Mouse (Mus musculus): ENCODE measurements around the gene Dyrk4. TPM values are rescaled to one million over a fixed set of nuclear protein-coding genes. Genes with fewer than 3 reads are reported as not detected.

Dyrk4 gene
- polyA plus RNA-seq (2017; shearing (Covaris generic)) = not detected

DNA sequence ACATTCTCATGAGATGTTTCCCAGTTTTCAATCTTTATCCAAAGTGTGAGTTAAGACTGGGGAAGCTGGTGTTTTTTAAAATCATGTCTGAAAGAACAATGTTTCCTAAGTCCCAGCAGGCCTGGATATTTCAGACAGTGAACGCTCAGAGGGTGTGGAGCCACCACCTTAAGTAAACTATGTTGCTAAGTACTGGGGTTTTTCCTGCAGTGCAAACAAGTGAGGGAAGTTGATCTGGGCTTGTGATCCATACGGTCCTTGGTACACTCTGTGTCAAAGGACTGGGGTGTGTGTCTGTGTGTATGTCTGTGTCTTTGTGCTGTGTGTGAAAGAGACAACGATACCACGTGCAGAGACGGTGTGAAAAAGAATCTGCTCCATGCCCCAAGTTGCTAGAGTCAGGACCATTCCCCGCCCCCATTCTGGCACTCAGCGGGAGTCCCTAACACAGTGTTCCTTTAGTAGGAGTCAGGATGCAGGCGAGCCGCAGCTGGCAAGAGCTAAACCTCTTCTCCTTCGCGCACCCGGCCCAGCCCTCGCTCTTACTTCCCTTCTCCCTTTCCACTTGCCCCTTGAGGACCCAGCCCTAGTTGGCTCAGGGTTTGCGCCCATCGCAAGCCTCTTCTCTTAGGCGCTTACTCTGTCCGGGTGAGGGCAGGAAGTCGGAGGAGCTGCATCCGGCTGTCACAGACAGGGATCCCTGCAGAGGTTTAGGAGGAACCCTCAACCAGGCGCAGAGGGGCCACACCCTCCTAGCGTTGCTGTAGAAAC is at the start of gene Dyrk4:
Gene Dyrk4 (minus strand): TSS at position 729 of the 771 bp plus-strand sequence.

DNA sequence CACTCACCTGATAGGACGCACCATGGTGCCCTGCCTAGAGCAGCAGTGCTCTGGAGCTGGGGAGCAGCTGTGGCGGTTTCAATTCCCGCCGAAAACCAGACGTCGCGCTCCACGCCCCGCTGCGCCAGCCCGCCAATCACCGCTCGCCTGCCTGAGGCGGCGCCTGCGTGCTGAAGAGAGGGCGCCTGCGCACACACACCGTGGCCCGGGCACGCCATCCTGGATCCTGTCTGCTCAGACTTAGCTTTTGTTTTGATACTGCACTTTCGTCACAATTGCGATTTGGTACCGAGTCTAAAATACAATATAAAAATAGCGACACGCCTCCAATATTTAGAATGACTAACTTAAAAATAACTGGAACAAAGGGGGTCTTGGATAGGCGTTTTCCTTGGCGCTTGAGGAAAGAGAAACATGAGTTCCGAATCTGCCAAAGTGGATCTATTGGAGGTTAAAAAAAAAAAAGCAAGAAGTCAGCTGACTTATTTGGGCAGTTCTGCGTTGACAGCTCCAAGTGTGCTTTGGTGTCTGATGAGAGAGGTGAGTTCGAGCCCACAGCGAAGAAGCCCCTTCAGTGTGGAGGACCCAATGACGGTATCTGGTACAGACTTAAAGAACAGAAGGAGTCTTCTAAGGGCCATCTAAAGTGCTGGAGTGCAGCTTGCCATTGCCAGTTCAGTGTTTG is 18.0 kb upstream of the Dyrk4 start, which contains the start of the genes Rad51ap1 and D6Wsu163e:
Gene Rad51ap1 (minus strand): TSS at position 101 of the 685 bp plus-strand sequence.
Gene D6Wsu163e (plus strand): TSS at position 476 of the 685 bp plus-strand sequence.

DNA sequence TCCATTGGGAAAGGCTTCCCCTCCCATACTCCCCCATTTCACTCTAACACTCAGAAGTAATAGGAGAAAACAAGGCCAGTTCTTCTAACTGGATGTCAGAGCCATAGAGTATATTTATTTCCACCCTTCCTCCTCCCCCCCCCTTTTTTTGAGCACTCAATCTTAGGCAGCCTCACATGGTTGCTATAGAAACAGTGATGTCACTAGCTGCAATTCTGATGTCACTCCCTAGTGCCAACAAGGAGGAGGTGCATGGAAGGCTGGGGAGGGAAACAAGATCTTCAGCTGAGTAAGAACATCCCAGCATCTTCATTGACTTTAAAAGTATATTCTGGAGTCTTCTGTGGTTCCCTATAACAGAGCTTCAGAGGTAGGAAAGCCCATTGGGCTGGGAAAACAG is 68.8 kb downstream of the Dyrk4 start, which contains the start of gene Akap3:
Gene Akap3 (plus strand): TSS at position 218 of the 400 bp plus-strand sequence.

DNA sequence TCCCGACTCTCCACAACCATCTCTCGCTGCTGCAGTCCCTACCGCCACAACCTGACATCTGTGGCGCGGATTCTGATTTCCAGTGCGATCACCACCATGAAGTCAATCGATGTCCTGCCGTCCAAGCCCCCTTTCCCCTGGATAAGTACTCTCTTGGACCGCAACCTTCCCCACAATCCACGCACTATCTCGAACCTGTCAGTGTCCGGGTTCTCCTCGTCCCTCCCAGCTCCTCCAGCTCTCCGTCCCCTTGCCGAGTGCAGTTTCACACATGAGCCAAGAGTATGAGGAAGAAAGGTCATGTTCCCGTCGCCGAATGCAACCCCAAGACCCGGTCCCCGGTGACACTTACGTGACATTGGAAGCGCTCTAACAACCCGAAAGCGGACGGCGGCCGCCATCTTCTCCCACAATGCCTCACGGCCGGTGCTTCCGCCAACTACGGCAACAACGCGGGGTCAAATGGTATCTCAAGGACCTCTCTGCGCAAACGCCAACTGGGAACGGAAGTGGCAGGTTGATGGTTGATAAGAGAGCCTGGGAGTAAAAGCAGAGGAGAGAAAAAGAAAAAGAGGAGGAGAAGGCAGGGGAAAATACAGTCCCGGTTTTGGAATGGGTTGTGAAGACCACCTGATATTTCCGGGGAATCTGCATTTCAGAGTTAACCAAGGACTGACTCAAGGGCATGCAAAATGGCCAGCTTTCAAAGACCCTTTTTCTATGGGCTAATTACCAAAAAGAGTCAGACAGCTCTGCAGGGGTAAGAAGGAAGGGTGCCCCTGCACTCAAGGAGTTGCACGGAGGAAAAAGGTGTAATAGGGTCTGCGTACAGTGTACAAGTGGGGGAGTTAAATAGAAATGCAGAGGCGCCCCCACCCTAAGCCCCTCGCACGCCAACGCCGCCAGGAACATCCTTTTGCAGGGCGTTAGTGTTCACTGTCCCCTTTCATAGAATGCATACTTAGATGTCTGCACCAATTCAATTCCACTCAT is 72.6 kb downstream of the Dyrk4 start, which contains the start of gene Ndufa9:
Gene Ndufa9 (minus strand): TSS at position 425 of the 993 bp plus-strand sequence.

Other genes with a start within 250 kb of the Dyrk4 start
- not detected for gene Kcna6, start 181.2 kb downstream of the Dyrk4 start, polyA plus RNA-seq (2017; shearing (Covaris generic))
- gene Ndufa9, start 72.7 kb downstream of the Dyrk4 start, polyA plus RNA-seq (2017; shearing (Covaris generic)) = 88.1 TPM
- gene Akap3, start 68.7 kb downstream of the Dyrk4 start, polyA plus RNA-seq (2017; shearing (Covaris generic)) = not detected
- gene Rad51ap1, start 17.7 kb upstream of the Dyrk4 start, polyA plus RNA-seq (2017; shearing (Covaris generic)) = 1.6 TPM
- 6.9 TPM for gene D6Wsu163e, start 18.1 kb upstream of the Dyrk4 start, polyA plus RNA-seq (2017; shearing (Covaris generic))
- not detected for gene Fgf6, start 93.7 kb upstream of the Dyrk4 start, polyA plus RNA-seq (2017; shearing (Covaris generic))
- gene Fgf23, start 151.1 kb upstream of the Dyrk4 start, polyA plus RNA-seq (2017; shearing (Covaris generic)) = not detected
- 9.5 TPM for gene Tigar, start 187.7 kb upstream of the Dyrk4 start, polyA plus RNA-seq (2017; shearing (Covaris generic))
- 539 TPM for gene Ccnd2, start 230.4 kb upstream of the Dyrk4 start, polyA plus RNA-seq (2017; shearing (Covaris generic))